Mouse (Mus musculus) lung, postnatal 0 days (tissue): Measurements from ENCODE around the gene Id3.

ENCODE experiments used
- CTCF ChIP-seq: IDR thresholded peaks from 2 replicates; pipeline ENCODE4 v1.5.1; 2016; ENCODE audit warnings: antibody characterized with exemption, mild to moderate bottlenecking
- EP300 ChIP-seq: IDR thresholded peaks from 2 replicates; pipeline ENCODE4 v1.6.1; 2016; ENCODE audit warnings: antibody characterized with exemption, mild to moderate bottlenecking, control low read depth

- TF ChIP-seq EP300 (no peak), CTCF (no peak)
Observed at GRCm38 (mm10) chr4:136124581-136124980, 18.7 kb upstream of the Id3 start.
